Mouse (Mus musculus): ENCODE data around the gene Abr. TPM values are rescaled to one million over a fixed set of nuclear protein-coding genes. Genes with fewer than 3 reads are reported as not detected.

Gene Abr
- polyA plus RNA-seq, 1 experiment = 30.6 TPM

- H3K36me3 ChIP-seq (ENCODE audit: control insufficient read depth, insufficient read depth, low read length, poor library complexity, severe bottlenecking) = no peaks in the 10 kb centered on the region
- H3K4me1 ChIP-seq (ENCODE audit: control insufficient read depth, insufficient read depth, low read length) = no peaks in the 10 kb centered on the region
- TF ChIP-seq CTCF (IDR thresholded peaks at IDR 0.05; ENCODE audit: low read depth, low read length) (no peak), EP300 (IDR thresholded peaks at IDR 0.05; ENCODE audit: insufficient read depth, low read depth, low read length) (no peak), POLR2A (IDR thresholded peaks at IDR 0.05; ENCODE audit: insufficient read depth, low read length) (no peak)
- no peaks in the 10 kb centered on the region for H3K27me3 ChIP-seq (ENCODE audit: control insufficient read depth, insufficient read depth, low read length, poor library complexity, severe bottlenecking)
- no peak overlapping the region for H3K9ac ChIP-seq (ENCODE audit: low read depth, poor library complexity, severe bottlenecking)
- no peak overlapping the region for H3K27ac ChIP-seq (ENCODE audit: insufficient read depth, low read length)
- H3K9me3 ChIP-seq (replicated peaks; ENCODE audit: control insufficient read depth, insufficient read depth, low read length, poor library complexity, severe bottlenecking) = peaks cover 5% of the 10 kb centered on the region; the same call in 1 of the 2 replicates
- H3K4me3 ChIP-seq (ENCODE audit: low read depth, low read length) = no peak overlapping the region
Measured at GRCm38 (mm10) chr11:76587333-76587732, 34.8 kb downstream of the Abr start.

GRCm38 (mm10) chr11:76586119-76586518 lies 36.0 kb downstream of the Abr start:
- no peak overlapping the region for H3K9ac ChIP-seq (ENCODE audit: low read depth, poor library complexity, severe bottlenecking)
- peaks cover 5% of the 10 kb centered on the region; the same call in 1 of the 2 replicates for H3K9me3 ChIP-seq (replicated peaks; ENCODE audit: control insufficient read depth, insufficient read depth, low read length, poor library complexity, severe bottlenecking)
- no peaks in the 10 kb centered on the region for H3K36me3 ChIP-seq (ENCODE audit: control insufficient read depth, insufficient read depth, low read length, poor library complexity, severe bottlenecking)
- H3K27me3 ChIP-seq (ENCODE audit: control insufficient read depth, insufficient read depth, low read length, poor library complexity, severe bottlenecking) = no peaks in the 10 kb centered on the region
- H3K4me1 ChIP-seq (ENCODE audit: control insufficient read depth, insufficient read depth, low read length) = no peaks in the 10 kb centered on the region
- H3K4me3 ChIP-seq (ENCODE audit: low read depth, low read length) = no peak overlapping the region
- H3K27ac ChIP-seq (ENCODE audit: insufficient read depth, low read length) = no peak overlapping the region
- TF ChIP-seq EP300 (IDR thresholded peaks at IDR 0.05; ENCODE audit: insufficient read depth, low read depth, low read length) = no peak

GRCm38 (mm10) chr11:76577588-76578257 lies 44.4 kb downstream of the Abr start:
- Histone ChIP-seq H3K4me3 (ENCODE audit: low read depth, low read length) (no peak overlapping the region), H3K27me3 (ENCODE audit: control insufficient read depth, insufficient read depth, low read length, poor library complexity, severe bottlenecking) (no peaks in the 10 kb centered on the region), H3K9me3 (replicated peaks; ENCODE audit: control insufficient read depth, insufficient read depth, low read length, poor library complexity, severe bottlenecking) (no peaks in the 10 kb centered on the region), H3K4me1 (ENCODE audit: control insufficient read depth, insufficient read depth, low read length) (no peaks in the 10 kb centered on the region), H3K9ac (ENCODE audit: low read depth, poor library complexity, severe bottlenecking) (no peak overlapping the region), H3K27ac (ENCODE audit: insufficient read depth, low read length) (no peak overlapping the region), H3K36me3 (ENCODE audit: control insufficient read depth, insufficient read depth, low read length, poor library complexity, severe bottlenecking) (no peaks in the 10 kb centered on the region)
- TF ChIP-seq EP300 (IDR thresholded peaks at IDR 0.05; ENCODE audit: insufficient read depth, low read depth, low read length) (no peak), CTCF (IDR thresholded peaks at IDR 0.05; ENCODE audit: low read depth, low read length) (peak; percentile 96)

GRCm38 (mm10) chr11:76572820-76573385 lies 49.2 kb downstream of the Abr start:
- Histone ChIP-seq H3K36me3 (ENCODE audit: control insufficient read depth, insufficient read depth, low read length, poor library complexity, severe bottlenecking) (no peaks in the 10 kb centered on the region), H3K9me3 (replicated peaks; ENCODE audit: control insufficient read depth, insufficient read depth, low read length, poor library complexity, severe bottlenecking) (no peaks in the 10 kb centered on the region), H3K4me3 (ENCODE audit: low read depth, low read length) (no peak overlapping the region), H3K27me3 (ENCODE audit: control insufficient read depth, insufficient read depth, low read length, poor library complexity, severe bottlenecking) (no peaks in the 10 kb centered on the region), H3K9ac (ENCODE audit: low read depth, poor library complexity, severe bottlenecking) (no peak overlapping the region), H3K27ac (ENCODE audit: insufficient read depth, low read length) (no peak overlapping the region), H3K4me1 (ENCODE audit: control insufficient read depth, insufficient read depth, low read length) (peaks cover 4% of the 10 kb centered on the region)
- TF ChIP-seq POLR2A (IDR thresholded peaks at IDR 0.05; ENCODE audit: insufficient read depth, low read length) (no peak), EP300 (IDR thresholded peaks at IDR 0.05; ENCODE audit: insufficient read depth, low read depth, low read length) (no peak)

- Histone ChIP-seq H3K27me3 (ENCODE audit: control insufficient read depth, insufficient read depth, low read length, poor library complexity, severe bottlenecking) (no peaks in the 10 kb centered on the region), H3K36me3 (ENCODE audit: control insufficient read depth, insufficient read depth, low read length, poor library complexity, severe bottlenecking) (no peaks in the 10 kb centered on the region), H3K4me1 (ENCODE audit: control insufficient read depth, insufficient read depth, low read length) (peaks cover 4% of the 10 kb centered on the region), H3K27ac (ENCODE audit: insufficient read depth, low read length) (no peak overlapping the region), H3K9ac (ENCODE audit: low read depth, poor library complexity, severe bottlenecking) (peak overlapping the region; percentile 57), H3K9me3 (replicated peaks; ENCODE audit: control insufficient read depth, insufficient read depth, low read length, poor library complexity, severe bottlenecking) (no peaks in the 10 kb centered on the region), H3K4me3 (ENCODE audit: low read depth, low read length) (peak overlapping the region; percentile 76)
- no peak for TF ChIP-seq EP300 (IDR thresholded peaks at IDR 0.05; ENCODE audit: insufficient read depth, low read depth, low read length)
- TF ChIP-seq POLR2A (IDR thresholded peaks at IDR 0.05; ENCODE audit: insufficient read depth, low read length) = no peak
- no peak for TF ChIP-seq CTCF (IDR thresholded peaks at IDR 0.05; ENCODE audit: low read depth, low read length)
Measured at GRCm38 (mm10) chr11:76571613-76571929, 50.5 kb downstream of the Abr start.

- Histone ChIP-seq H3K9ac (ENCODE audit: low read depth, poor library complexity, severe bottlenecking) (peak overlapping the region; percentile 57), H3K27ac (ENCODE audit: insufficient read depth, low read length) (no peak overlapping the region), H3K9me3 (replicated peaks; ENCODE audit: control insufficient read depth, insufficient read depth, low read length, poor library complexity, severe bottlenecking) (no peaks in the 10 kb centered on the region), H3K4me1 (ENCODE audit: control insufficient read depth, insufficient read depth, low read length) (peaks cover 4% of the 10 kb centered on the region), H3K36me3 (ENCODE audit: control insufficient read depth, insufficient read depth, low read length, poor library complexity, severe bottlenecking) (no peaks in the 10 kb centered on the region), H3K27me3 (ENCODE audit: control insufficient read depth, insufficient read depth, low read length, poor library complexity, severe bottlenecking) (no peaks in the 10 kb centered on the region), H3K4me3 (ENCODE audit: low read depth, low read length) (peak overlapping the region; percentile 76)
- TF ChIP-seq POLR2A (IDR thresholded peaks at IDR 0.05; ENCODE audit: insufficient read depth, low read length) (no peak), CTCF (IDR thresholded peaks at IDR 0.05; ENCODE audit: low read depth, low read length) (no peak), EP300 (IDR thresholded peaks at IDR 0.05; ENCODE audit: insufficient read depth, low read depth, low read length) (no peak)
Measured at GRCm38 (mm10) chr11:76570741-76571612, 51.1 kb downstream of the Abr start.
